Mouse (Mus musculus) cerebellum, adult 9-10 months (tissue): Measurements from ENCODE around the gene Rprd2.

Source experiments
- DNase-seq: peaks from one replicate; pipeline ENCODE4 v3.0.0; 2022

Gene Rprd2

DNA sequence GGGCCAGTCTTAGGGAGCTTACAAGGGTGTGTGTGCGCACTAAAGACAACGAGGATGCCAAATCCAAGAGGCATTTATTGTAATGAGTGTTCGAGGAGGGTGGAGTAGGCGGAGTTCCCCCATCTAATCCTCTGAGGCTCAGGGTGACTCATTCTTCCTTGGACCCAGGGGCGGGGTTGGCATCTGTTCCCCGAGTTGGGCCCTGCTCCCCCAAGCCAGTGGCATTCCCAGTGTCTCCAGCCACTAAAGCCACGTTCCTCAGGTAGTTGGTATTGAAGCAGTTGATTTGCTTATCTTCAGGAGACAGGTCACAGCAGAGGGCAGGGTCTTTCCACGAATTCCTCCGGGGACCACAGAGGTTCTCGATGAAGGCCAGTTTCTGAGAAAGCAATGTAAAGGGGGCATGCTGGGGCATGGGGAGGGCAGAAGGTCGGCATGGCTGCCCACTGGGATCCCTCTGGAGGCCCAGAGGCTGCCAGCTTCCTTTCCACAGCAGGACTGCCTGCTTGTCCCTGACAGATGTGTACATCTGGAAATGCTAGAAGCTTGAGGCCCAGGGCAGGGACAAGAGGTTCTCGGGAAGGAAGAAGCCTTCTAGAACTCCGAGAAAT is 84.5 kb downstream of the Rprd2 start:
- DNase-seq = no peak

DNA sequence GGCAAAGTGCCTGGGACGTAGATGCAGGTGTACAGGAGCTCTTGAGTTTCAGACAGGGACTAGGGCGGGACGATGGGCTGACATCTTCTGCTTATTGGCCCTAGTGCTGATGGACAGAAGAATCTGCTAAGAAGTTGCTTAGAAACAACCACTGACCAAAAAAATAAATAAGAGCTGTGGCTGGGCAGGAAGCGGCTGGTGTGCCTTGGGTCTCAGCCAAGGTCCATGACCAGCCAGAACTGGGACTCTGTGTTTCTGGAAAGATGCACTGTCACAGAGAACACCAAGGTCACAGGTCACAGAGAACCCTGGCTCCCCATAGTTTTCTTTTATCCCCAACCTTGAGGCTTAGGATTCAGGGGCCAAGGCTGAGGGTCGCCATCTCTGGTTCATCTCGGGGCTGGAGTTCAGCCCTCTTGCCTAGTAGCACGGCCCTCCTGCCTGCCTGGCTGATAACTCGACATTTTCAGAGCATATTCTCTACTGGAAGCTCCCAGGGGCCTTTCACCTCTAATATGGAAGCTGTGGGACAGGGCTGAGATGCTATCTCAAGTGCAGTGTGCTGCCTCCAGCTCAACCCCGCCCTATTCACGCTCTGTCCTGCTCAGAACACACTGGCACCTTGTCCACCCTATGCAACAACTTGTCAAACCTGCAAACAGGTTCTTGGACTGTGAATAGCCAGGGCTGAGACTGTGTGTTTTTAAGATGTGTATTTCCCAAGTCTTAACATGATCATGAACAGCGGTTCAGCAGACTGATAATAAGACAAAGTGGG is 85.7 kb downstream of the Rprd2 start:
- no peak for DNase-seq

DNA sequence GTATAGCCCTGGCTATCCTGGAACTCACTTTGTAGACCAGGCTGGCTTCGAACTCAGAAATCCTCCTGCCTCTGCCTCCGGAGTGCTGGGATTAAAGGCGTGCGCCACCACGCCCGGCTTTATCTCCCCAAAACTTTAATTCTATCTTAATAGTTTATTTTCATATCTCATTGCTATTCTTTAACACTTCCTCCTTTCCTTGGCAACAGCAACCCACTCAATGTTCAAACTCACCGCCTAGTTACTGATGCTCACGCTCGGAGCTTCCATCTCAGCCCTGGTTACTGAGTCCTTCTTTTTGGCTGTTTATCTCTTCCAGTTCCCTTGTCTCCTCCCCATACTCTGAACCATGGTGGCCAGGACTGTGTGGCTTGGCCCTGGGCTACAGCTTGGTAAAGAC is 86.4 kb downstream of the Rprd2 start:
- DNase-seq = no peak

DNA sequence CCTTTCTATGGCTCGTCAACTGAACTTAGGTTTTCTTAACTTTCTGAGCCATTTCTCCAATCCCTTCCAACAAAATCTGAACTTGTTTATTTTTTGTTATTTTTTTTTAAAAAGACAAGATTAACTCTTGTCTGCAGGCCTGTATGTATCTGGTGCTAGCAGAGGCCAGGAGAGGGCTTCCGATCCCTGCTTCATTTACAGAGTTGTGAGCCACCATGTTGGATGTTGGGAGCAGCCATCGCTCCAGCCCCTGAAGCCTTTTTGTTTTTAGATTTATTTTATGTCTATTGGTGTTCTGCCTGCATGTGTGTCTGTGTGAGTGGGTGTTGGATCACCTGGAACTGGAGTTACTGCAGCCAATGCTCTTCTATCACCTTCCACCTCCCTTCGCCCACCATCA is 86.9 kb downstream of the Rprd2 start:
- DNase-seq = no peak

DNA sequence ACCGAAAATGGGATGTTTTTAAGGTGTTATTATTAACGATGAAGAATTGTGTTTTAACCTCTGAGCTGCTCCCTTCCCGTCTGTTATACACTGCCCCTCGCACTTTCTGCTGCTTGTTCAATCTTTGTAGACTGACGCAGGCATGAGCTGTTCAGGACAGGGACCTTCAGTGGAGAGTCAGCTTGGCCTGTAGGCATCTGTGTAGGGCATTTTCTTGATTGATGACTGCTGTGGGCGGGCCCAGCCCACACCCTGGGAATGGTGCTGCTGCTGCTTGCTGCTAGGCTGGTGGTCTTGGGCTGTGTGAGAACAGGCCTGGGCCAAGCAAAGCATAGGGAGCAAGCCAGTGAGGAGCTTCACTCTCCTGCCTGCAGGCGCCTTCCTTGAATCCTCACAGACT is 88.2 kb downstream of the Rprd2 start:
- DNase-seq = no peak

DNA sequence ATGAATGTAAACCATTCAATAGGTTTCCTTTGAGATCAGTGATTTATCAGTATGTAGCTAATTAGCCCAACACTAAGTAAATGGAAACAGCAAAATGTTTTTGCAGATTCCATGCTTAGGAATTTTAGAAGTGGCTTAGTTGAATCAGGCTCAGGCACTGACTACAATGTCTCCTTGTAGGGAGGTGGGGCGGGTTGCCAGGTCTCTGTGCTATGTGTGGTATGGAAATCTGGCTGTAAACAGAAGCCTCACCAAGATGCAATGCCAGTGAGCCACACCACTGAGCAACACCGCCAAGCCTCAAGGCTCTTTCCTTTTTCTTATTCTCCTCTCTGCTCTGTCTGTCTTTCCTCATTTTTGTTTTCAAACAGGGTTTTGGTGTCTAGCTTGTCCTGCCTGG is 89.8 kb downstream of the Rprd2 start:
- DNase-seq = no peak

DNA sequence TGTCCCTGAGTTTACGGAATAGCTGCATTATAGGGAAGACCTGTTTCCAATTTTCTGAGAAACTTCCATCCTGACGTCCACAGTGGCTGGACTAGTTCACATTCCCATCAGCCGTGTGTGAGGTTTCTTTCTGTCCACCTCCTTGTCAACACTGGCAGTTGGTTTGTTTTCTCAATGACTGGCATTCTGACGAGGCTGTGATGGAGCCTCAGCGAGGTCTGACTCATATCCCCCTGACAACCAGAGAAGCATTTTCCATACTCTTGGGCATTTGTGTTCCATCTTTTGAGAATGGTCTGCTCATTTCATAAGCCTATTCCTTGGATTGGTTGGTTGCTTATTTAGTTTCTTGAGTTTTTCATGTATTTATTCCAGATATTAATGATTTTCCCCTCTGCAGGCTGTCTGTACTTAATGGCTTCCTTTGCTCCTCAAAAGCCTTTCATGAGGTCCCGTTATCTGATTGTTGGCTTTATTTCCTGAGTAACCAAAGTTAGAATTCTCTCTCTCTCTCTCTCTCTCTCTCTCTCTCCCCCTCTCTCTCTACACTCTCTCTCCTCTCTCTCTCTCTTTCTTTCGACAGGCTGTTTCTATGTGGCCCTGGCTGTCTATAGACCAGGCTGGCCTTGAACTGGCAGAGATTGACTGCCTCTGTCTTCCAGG is 91.8 kb downstream of the Rprd2 start:
- no peak for DNase-seq

DNA sequence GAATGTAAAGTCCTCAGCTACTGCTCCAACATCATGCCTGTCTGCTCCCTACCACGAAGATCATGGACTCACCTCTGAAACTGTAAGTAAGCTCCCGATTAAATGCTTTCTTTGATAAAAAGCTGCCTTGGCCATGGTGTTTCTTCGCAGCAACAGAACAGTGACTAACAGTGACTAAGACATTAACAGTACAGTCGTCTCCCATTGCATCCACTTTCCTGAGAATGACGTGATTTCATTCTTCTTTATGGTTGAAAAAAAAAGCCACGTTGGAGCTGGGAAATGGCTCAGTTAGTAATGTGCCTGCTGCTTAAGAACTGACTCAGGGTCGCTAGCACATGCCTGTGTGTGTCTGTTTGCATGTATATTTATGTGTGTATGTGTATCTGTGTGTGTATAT is 92.8 kb downstream of the Rprd2 start:
- no peak for DNase-seq

DNA sequence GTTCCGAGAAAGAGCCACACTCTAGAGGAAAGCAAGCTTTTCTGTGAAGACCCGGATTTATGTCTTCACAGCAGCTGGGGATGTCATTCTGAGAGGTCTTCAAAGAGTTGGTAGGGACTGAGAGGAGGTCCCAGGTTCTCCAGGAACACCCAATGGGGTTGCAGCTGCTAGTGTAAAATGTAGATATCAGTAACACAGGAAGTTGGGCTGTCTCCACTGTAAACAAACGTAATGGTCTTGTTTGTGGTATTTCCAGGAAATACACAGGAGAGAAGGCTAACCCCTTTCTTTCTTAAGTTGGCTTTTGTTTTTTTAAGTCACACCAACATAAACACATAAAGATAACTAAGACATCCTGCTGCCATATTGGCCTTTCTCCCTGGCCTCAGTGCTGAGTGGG is 96.3 kb downstream of the Rprd2 start:
- no peak for DNase-seq

DNA sequence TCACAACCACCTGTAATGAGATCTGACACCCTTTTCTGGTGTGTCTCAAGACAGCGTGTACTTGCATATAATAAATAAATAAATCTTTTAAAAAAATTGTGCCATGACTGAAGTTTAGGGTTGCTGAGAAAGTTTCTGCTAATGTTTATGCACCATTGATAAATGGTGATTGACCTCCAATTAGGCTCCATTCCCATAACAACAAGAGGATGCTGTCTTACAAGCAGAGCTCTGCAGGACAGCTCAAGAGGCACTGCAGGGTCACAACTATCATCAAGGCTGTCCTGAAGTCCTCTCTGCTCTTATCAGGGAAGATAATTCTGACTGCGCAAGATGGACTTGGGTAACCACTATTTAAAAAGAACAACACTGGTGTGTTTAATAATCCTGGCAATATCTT is 100.5 kb downstream of the Rprd2 start:
- no peak for DNase-seq

DNA sequence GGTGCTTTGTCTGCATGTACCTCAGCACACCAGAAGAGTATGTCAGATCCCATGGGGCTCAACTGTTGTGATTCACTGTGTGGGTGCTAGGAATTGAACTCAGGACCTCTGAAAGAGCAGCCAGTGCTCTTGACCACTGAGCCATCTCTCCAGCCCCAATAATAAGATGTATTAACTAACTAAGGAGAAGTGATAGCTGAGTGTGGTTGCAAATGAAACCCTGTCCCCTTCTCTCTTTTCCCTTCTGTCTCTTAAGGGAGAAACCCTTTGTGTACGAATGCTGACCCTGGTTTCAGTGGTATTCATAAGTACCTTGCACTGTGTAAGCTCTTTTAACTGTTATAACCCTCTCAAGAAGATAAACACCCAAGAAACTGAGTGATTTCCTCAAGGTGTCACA is 102.6 kb downstream of the Rprd2 start:
- no peak for DNase-seq
